Mouse (Mus musculus): ENCODE results near the gene Ctso. TPM values are rescaled to one million over a fixed set of nuclear protein-coding genes. Genes with fewer than 3 reads are reported as not detected.
A peak's percentile ranks its signal among the peaks of the same experiment; 100 is the strongest.

Ctso gene
- polyA plus RNA-seq, 1 experiment, result 4.4 TPM

GRCm38 (mm10) chr3:81957484-81957883, 25.1 kb downstream of the Ctso start:
- DNase-seq (ENCODE audit: low read depth), result peak; percentile 37
- no peak for TF ChIP-seq POLR2A (IDR thresholded peaks at IDR 0.05; ENCODE audit: borderline replicate concordance, extremely low read depth, insufficient read depth, insufficient read length, poor library complexity, severe bottlenecking)
- no peak for TF ChIP-seq CTCF (IDR thresholded peaks at IDR 0.05; ENCODE audit: borderline replicate concordance, extremely low read depth, insufficient read depth, insufficient read length)

- TF ChIP-seq CTCF (IDR thresholded peaks at IDR 0.05; ENCODE audit: borderline replicate concordance, extremely low read depth, insufficient read depth, insufficient read length), result no peak
- TF ChIP-seq POLR2A (IDR thresholded peaks at IDR 0.05; ENCODE audit: borderline replicate concordance, extremely low read depth, insufficient read depth, insufficient read length, poor library complexity, severe bottlenecking), result no peak
- no peak for DNase-seq (ENCODE audit: low read depth)
Observed at GRCm38 (mm10) chr3:81961336-81961735, 28.9 kb downstream of the Ctso start.

- TF ChIP-seq POLR2A (IDR thresholded peaks at IDR 0.05; ENCODE audit: borderline replicate concordance, extremely low read depth, insufficient read depth, insufficient read length, poor library complexity, severe bottlenecking), result no peak
- no peak for TF ChIP-seq CTCF (IDR thresholded peaks at IDR 0.05; ENCODE audit: borderline replicate concordance, extremely low read depth, insufficient read depth, insufficient read length)
- DNase-seq (ENCODE audit: low read depth), result peak; percentile 29
Observed at GRCm38 (mm10) chr3:81963768-81964167, 31.4 kb downstream of the Ctso start.

GRCm38 (mm10) chr3:81964596-81964995, 32.2 kb downstream of the Ctso start:
- no peak for DNase-seq (ENCODE audit: low read depth)
- TF ChIP-seq CTCF (IDR thresholded peaks at IDR 0.05; ENCODE audit: borderline replicate concordance, extremely low read depth, insufficient read depth, insufficient read length) (no peak), POLR2A (IDR thresholded peaks at IDR 0.05; ENCODE audit: borderline replicate concordance, extremely low read depth, insufficient read depth, insufficient read length, poor library complexity, severe bottlenecking) (no peak)

GRCm38 (mm10) chr3:81975607-81976006, 43.2 kb downstream of the Ctso start:
- no peak for TF ChIP-seq POLR2A (IDR thresholded peaks at IDR 0.05; ENCODE audit: borderline replicate concordance, extremely low read depth, insufficient read depth, insufficient read length, poor library complexity, severe bottlenecking)
- TF ChIP-seq CTCF (IDR thresholded peaks at IDR 0.05; ENCODE audit: borderline replicate concordance, extremely low read depth, insufficient read depth, insufficient read length), result no peak
- DNase-seq (ENCODE audit: low read depth), result no peak

GRCm38 (mm10) chr3:81976102-81976501, 43.7 kb downstream of the Ctso start, which contains the start of gene Tdo2:
Tdo2 (minus strand) TSS chr3:81976202.
- no peak for DNase-seq (ENCODE audit: low read depth)
- no peak for TF ChIP-seq CTCF (IDR thresholded peaks at IDR 0.05; ENCODE audit: borderline replicate concordance, extremely low read depth, insufficient read depth, insufficient read length)

GRCm38 (mm10) chr3:81981576-81981975, 49.2 kb downstream of the Ctso start:
- TF ChIP-seq CTCF (IDR thresholded peaks at IDR 0.05; ENCODE audit: borderline replicate concordance, extremely low read depth, insufficient read depth, insufficient read length) (no peak), POLR2A (IDR thresholded peaks at IDR 0.05; ENCODE audit: borderline replicate concordance, extremely low read depth, insufficient read depth, insufficient read length, poor library complexity, severe bottlenecking) (no peak)
- DNase-seq (ENCODE audit: low read depth), result no peak

GRCm38 (mm10) chr3:81981990-81982389, 49.6 kb downstream of the Ctso start, which contains the start of gene Asic5:
Asic5 (plus strand) TSS chr3:81982290.
- no peak for TF ChIP-seq POLR2A (IDR thresholded peaks at IDR 0.05; ENCODE audit: borderline replicate concordance, extremely low read depth, insufficient read depth, insufficient read length, poor library complexity, severe bottlenecking)
- TF ChIP-seq CTCF (IDR thresholded peaks at IDR 0.05; ENCODE audit: borderline replicate concordance, extremely low read depth, insufficient read depth, insufficient read length), result no peak
- DNase-seq (ENCODE audit: low read depth), result no peak

GRCm38 (mm10) chr3:81983120-81983895, 50.9 kb downstream of the Ctso start:
- no peak for TF ChIP-seq POLR2A (IDR thresholded peaks at IDR 0.05; ENCODE audit: borderline replicate concordance, extremely low read depth, insufficient read depth, insufficient read length, poor library complexity, severe bottlenecking)
- no peak for TF ChIP-seq CTCF (IDR thresholded peaks at IDR 0.05; ENCODE audit: borderline replicate concordance, extremely low read depth, insufficient read depth, insufficient read length)
- DNase-seq (ENCODE audit: low read depth), result no peak

GRCm38 (mm10) chr3:81985100-81985499, 52.7 kb downstream of the Ctso start:
- no peak for TF ChIP-seq POLR2A (IDR thresholded peaks at IDR 0.05; ENCODE audit: borderline replicate concordance, extremely low read depth, insufficient read depth, insufficient read length, poor library complexity, severe bottlenecking)
- no peak for TF ChIP-seq CTCF (IDR thresholded peaks at IDR 0.05; ENCODE audit: borderline replicate concordance, extremely low read depth, insufficient read depth, insufficient read length)
- DNase-seq (ENCODE audit: low read depth), result peak; percentile 47

GRCm38 (mm10) chr3:81986103-81986502, 53.7 kb downstream of the Ctso start:
- TF ChIP-seq CTCF (IDR thresholded peaks at IDR 0.05; ENCODE audit: borderline replicate concordance, extremely low read depth, insufficient read depth, insufficient read length), result no peak
- TF ChIP-seq POLR2A (IDR thresholded peaks at IDR 0.05; ENCODE audit: borderline replicate concordance, extremely low read depth, insufficient read depth, insufficient read length, poor library complexity, severe bottlenecking), result no peak
- DNase-seq (ENCODE audit: low read depth), result no peak

- no peak for TF ChIP-seq POLR2A (IDR thresholded peaks at IDR 0.05; ENCODE audit: borderline replicate concordance, extremely low read depth, insufficient read depth, insufficient read length, poor library complexity, severe bottlenecking)
- TF ChIP-seq CTCF (IDR thresholded peaks at IDR 0.05; ENCODE audit: borderline replicate concordance, extremely low read depth, insufficient read depth, insufficient read length), result no peak
- no peak for DNase-seq (ENCODE audit: low read depth)
Observed at GRCm38 (mm10) chr3:81987628-81988027, 55.2 kb downstream of the Ctso start.
